Mouse (Mus musculus) intestine, embryonic 14.5 days (tissue): ENCODE results near the gene Tmem150b. TPM values are rescaled to one million over a fixed set of nuclear protein-coding genes. Genes with fewer than 3 reads are reported as not detected.
A peak's percentile ranks its signal among the peaks of the same experiment; 100 is the strongest.

ENCODE experiments used
- ATAC-seq: fragments of 200-750 bp; cut with Nextera tagmentation; replicated peaks from 2 replicates; pipeline ENCODE4 v1.8.0; 2017; ENCODE audit warnings: low read depth, moderate number of reproducible peaks, moderate TSS enrichment, moderate library complexity; ENCODE audit not compliant: low FRiP score, low TSS enrichment
- DNase-seq: peaks from one replicate; pipeline ENCODE4 v3.0.0-alpha.2; 2018; ENCODE audit warnings: low spot score
- H3K27ac ChIP-seq: fragments of 300-500 bp; sonication (generic); 2 replicates; pipeline ENCODE4 v1.5.1; 2014; ENCODE audit warnings: low read depth, mild to moderate bottlenecking, control low read depth
- H3K27me3 ChIP-seq: fragments of 300-500 bp; sonication (generic); replicated peaks from 2 replicates; pipeline ENCODE4 v1.6.1; 2014; ENCODE audit warnings: low read length, control low read depth; ENCODE audit not compliant: control insufficient read depth, insufficient read depth
- H3K36me3 ChIP-seq: fragments of 300-500 bp; sonication (generic); 2 replicates; pipeline ENCODE4 v1.6.1; 2014; ENCODE audit warnings: low read length, control low read depth; ENCODE audit not compliant: control insufficient read depth, insufficient read depth
- H3K4me1 ChIP-seq: fragments of 300-500 bp; sonication (generic); replicated peaks from 2 replicates; pipeline ENCODE4 v1.6.1; 2014; ENCODE audit warnings: low read length, control low read depth, mixed read lengths; ENCODE audit not compliant: control insufficient read depth, insufficient read depth
- H3K4me2 ChIP-seq: fragments of 300-500 bp; sonication (generic); 2 replicates; pipeline ENCODE4 v1.6.1; 2014; ENCODE audit warnings: low read length
- H3K4me3 ChIP-seq: fragments of 300-500 bp; sonication (generic); 2 replicates; pipeline ENCODE4 v1.5.1; 2014; ENCODE audit warnings: low read depth, low read length, control low read depth, mixed read lengths
- H3K9ac ChIP-seq: fragments of 300-500 bp; sonication (generic); 2 replicates; pipeline ENCODE4 v1.6.1; 2014; ENCODE audit warnings: mild to moderate bottlenecking, low read length
- H3K9me3 ChIP-seq: fragments of 300-500 bp; sonication (generic); 2 replicates; pipeline ENCODE4 v1.6.1; 2016; ENCODE audit warnings: low read length, control low read depth; ENCODE audit not compliant: control insufficient read depth
- WGBS: fragments of 180-500 bp; shearing (Covaris S2); extraction: QIAGEN DNeasy Blood & Tissue Kit; methylation state at CpG from one replicate; pipeline ENCODE4 v1.1.7; 2014; 5-methylcytosine and 5-hydroxymethylcytosine counted together
- polyA plus RNA-seq: library from polyadenylated mRNA; unstranded; fragments of >200 nt; fragmentation: Nextera tagmentation; extraction: Ambion mirVana; gene quantifications from 2 replicates; pipeline ENCODE4 v1.2.1, GENCODE M21; 2014

The Tmem150b gene
- polyA plus RNA-seq, 1 experiment from 2014 or later, result 0.66 TPM

GRCm38 (mm10) chr7:4739544-4740275, 14.7 kb upstream of the Tmem150b start, which contains the start of gene Kmt5c:
Gene Kmt5c, plus strand, starts transcription at chr7:4740115.
- Histone ChIP-seq H3K4me2 (peak within 1 kb of the TSS; percentile 80), H3K27me3 (no peaks in the 10 kb centered on the region), H3K4me3 (peak within 1 kb of the TSS; percentile 77), H3K9me3 (no peaks in the 10 kb centered on the region), H3K36me3 (peaks cover 24% of the 10 kb centered on the region; the same call in 1 of the 2 replicates), H3K4me1 (peaks cover 25% of the 10 kb centered on the region), H3K9ac (peak within 1 kb of the TSS; percentile 77), H3K27ac (peak within 1 kb of the TSS; percentile 86)
- ATAC-seq (peak; percentile 97), DNase-seq (peak; percentile 93)
- WGBS, result under 1% methylated on average over 36 of the region's 44 CpGs

GRCm38 (mm10) chr7:4739041-4739543, 14.0 kb upstream of the Tmem150b start:
- WGBS, result 55% methylated on average over 10 of the region's 10 CpGs
- 0 out of 2 replicates have a peak overlapping the region, but pooled peaks have one; percentile 14 for H3K9ac ChIP-seq

DNA sequence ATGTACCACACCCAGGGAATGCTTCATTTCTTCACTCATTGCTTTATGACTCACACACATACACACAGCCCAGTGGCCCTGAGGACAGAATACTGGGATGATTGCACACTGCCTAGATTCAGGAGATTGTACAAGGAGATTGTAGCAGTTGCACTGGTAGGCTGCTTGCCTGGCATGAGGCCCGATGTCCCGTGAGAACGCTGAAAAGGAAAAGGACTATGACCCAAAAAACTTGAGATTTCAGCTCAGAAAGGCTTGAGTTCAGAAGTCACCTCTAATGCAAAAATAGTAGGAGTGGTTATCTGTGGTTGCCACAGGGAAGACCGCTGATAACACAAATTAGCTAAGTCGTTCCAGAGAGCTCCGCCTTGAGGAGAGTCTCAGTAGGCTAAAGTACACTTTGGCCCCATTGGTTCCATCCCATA, 7.9 kb upstream of the Tmem150b start:
- Histone ChIP-seq H3K4me1 (no peaks in the 10 kb centered on the region), H3K9me3 (no peaks in the 10 kb centered on the region), H3K27ac (no peak overlapping the region), H3K9ac (no peak overlapping the region), H3K4me3 (no peak overlapping the region), H3K27me3 (no peaks in the 10 kb centered on the region), H3K36me3 (no peaks in the 10 kb centered on the region), H3K4me2 (no peak overlapping the region)
- WGBS, result 60% methylated on average over 6 of the region's 6 CpGs
- ATAC-seq (peak; percentile 73; the same call in 1 of the 2 replicates), DNase-seq (no peak)

More at GRCm38 (mm10) chr7:4739041-4739543, 14.0 kb upstream of the Tmem150b start:
- peak overlapping the region; percentile 36 for H3K4me3 ChIP-seq
- peaks cover 19% of the 10 kb centered on the region; the same call in 1 of the 2 replicates for H3K36me3 ChIP-seq
- peak overlapping the region; percentile 60 for H3K4me2 ChIP-seq
- H3K27ac ChIP-seq, result peak overlapping the region; percentile 73
- H3K9me3 ChIP-seq, result no peaks in the 10 kb centered on the region
- ATAC-seq (no peak), DNase-seq (no peak)
- H3K27me3 ChIP-seq, result no peaks in the 10 kb centered on the region
- H3K4me1 ChIP-seq, result peaks cover 25% of the 10 kb centered on the region

DNA sequence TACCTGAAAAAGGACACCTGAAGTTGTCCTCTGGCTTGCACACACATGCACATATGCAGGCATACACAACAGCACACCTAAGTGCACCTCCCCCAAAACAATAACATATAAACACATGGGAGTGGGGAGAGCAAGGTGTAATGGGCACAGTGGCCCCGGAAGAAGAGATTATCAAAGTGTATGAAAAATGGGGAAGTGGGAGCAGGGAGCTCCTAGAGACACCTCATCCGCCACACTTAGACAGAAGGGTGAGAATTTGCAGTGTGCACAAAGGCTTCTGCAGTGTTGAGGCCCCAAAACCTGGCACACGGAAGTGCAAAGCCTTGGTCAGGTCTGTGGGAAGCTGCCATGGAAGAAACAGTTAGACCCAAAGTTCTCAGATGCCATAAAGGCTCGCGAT, 6.0 kb upstream of the Tmem150b start:
- Histone ChIP-seq H3K27me3 (no peaks in the 10 kb centered on the region), H3K9me3 (no peaks in the 10 kb centered on the region), H3K9ac (no peak overlapping the region), H3K4me2 (no peak overlapping the region), H3K27ac (no peak overlapping the region), H3K4me3 (no peak overlapping the region), H3K4me1 (no peaks in the 10 kb centered on the region), H3K36me3 (no peaks in the 10 kb centered on the region)
- WGBS, result 83% methylated on average over 5 of the region's 5 CpGs
- DNase-seq (no peak), ATAC-seq (no peak)

DNA sequence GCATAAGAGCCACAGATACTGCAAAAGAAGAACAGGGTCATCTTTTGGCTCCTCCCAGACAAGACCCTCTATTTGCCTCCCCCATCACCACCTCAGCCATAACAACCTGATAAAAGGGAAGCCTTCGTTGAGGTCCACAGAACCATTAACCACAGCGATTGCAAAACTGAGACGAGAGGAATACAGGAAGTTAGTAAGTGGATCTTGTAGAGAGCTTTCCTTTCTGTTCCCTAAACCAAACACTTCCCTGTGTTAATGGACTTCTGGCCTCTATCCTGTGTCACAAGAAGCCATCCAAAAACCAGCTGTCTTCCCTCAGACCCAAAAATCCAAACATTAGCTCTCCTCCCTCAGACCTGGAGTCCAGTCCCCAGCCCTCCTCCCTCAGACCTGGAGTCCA, 690 bp downstream of the Tmem150b start:
- no peaks in the 10 kb centered on the region for H3K27me3 ChIP-seq
- ATAC-seq, result peak; percentile 3; the same call in 1 of the 2 replicates
- no peaks in the 10 kb centered on the region for H3K36me3 ChIP-seq
- no peaks in the 10 kb centered on the region for H3K9me3 ChIP-seq
- peaks cover 4% of the 10 kb centered on the region; the same call in 1 of the 2 replicates for H3K4me1 ChIP-seq
- no peak for DNase-seq
- WGBS, result 30% methylated on average over 3 of the region's 3 CpGs
- peak overlapping the region; percentile 59 for H3K4me2 ChIP-seq
- no peak overlapping the region for H3K9ac ChIP-seq
- no peak overlapping the region for H3K4me3 ChIP-seq
- H3K27ac ChIP-seq, result peak overlapping the region; percentile 77

DNA sequence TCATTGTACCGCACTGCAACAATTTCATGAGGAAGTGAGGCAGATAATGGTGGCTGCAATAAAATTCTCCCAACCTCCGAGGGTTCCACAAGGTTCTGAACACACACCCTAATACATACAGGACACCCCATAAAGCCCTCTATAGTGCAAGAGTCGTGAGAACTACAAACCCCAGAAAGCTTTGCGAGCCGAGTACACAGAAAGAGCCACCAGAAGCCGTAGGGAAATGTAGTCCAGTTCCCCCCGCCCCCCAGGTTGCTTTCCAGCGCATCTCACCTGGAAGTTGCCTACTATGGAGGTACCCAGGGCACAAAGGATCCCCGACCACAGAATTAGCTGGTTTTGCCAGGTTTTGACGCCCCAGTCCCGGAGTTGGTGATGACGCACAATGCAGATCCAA, 1.5 kb downstream of the Tmem150b start:
- WGBS, result 37% methylated on average over 12 of the region's 12 CpGs
- H3K4me2 ChIP-seq, result peak overlapping the region; percentile 59
- ATAC-seq, result no peak
- no peaks in the 10 kb centered on the region for H3K27me3 ChIP-seq
- peak overlapping the region; percentile 77; the same call in 1 of the 2 replicates for H3K27ac ChIP-seq
- peak overlapping the region; percentile 30 for H3K4me3 ChIP-seq
- no peaks in the 10 kb centered on the region for H3K9me3 ChIP-seq
- peaks cover 4% of the 10 kb centered on the region; the same call in 1 of the 2 replicates for H3K4me1 ChIP-seq
- no peaks in the 10 kb centered on the region for H3K36me3 ChIP-seq
- no peak for DNase-seq
- 0 out of 2 replicates have a peak overlapping the region, but pooled peaks have one; percentile 3 for H3K9ac ChIP-seq

- no peaks in the 10 kb centered on the region for H3K9me3 ChIP-seq
- peaks cover 4% of the 10 kb centered on the region; the same call in 1 of the 2 replicates for H3K4me1 ChIP-seq
- WGBS, result 89% methylated on average over 3 of the region's 3 CpGs
- no peak overlapping the region for H3K4me2 ChIP-seq
- no peak for DNase-seq
- no peak for ATAC-seq
- peaks cover 21% of the 10 kb centered on the region for H3K36me3 ChIP-seq
- H3K27ac ChIP-seq, result no peak overlapping the region
- H3K9ac ChIP-seq, result no peak overlapping the region
- H3K4me3 ChIP-seq, result no peak overlapping the region
- no peaks in the 10 kb centered on the region for H3K27me3 ChIP-seq
Observed at GRCm38 (mm10) chr7:4719276-4719675, 5.8 kb downstream of the Tmem150b start.

GRCm38 (mm10) chr7:4716955-4717354, 8.1 kb downstream of the Tmem150b start:
- Histone ChIP-seq H3K27me3 (no peaks in the 10 kb centered on the region), H3K4me1 (no peaks in the 10 kb centered on the region), H3K27ac (no peak overlapping the region), H3K4me3 (no peak overlapping the region), H3K36me3 (peaks cover 44% of the 10 kb centered on the region), H3K4me2 (no peak overlapping the region), H3K9me3 (no peaks in the 10 kb centered on the region), H3K9ac (no peak overlapping the region)
- 64% methylated on average over 6 of the region's 6 CpGs for WGBS
- DNase-seq (no peak), ATAC-seq (no peak)
